Mouse (Mus musculus): ENCODE results near the gene Dusp5. TPM values are rescaled to one million over a fixed set of nuclear protein-coding genes. Genes with fewer than 3 reads are reported as not detected.
A peak's percentile ranks its signal among the peaks of the same experiment; 100 is the strongest.

The Dusp5 gene
- polyA plus RNA-seq, 1 experiment from 2014 or later = 1.6 TPM

GRCm38 (mm10) chr19:53521137-53521795 is 7.6 kb upstream of the Dusp5 start:
- H3K27ac ChIP-seq = no peak overlapping the region
- H3K9ac ChIP-seq = no peak overlapping the region
- ATAC-seq (ENCODE audit: low FRiP score) = no peak
- no peaks in the 10 kb centered on the region for H3K9me3 ChIP-seq
- no peak overlapping the region for H3K4me2 ChIP-seq
- no peaks in the 10 kb centered on the region for H3K36me3 ChIP-seq
- no peaks in the 10 kb centered on the region for H3K27me3 ChIP-seq
- WGBS = 65% methylated on average over 11 of the region's 11 CpGs
- no peak overlapping the region for H3K4me3 ChIP-seq
- H3K4me1 ChIP-seq (replicated peaks) = peaks cover 7% of the 10 kb centered on the region

GRCm38 (mm10) chr19:53527480-53527879 is 1.4 kb upstream of the Dusp5 start:
- H3K4me1 ChIP-seq (replicated peaks) = peaks cover 26% of the 10 kb centered on the region
- H3K9ac ChIP-seq = peak overlapping the region; percentile 43; the same call in 1 of the 2 replicates
- 13% methylated on average over 10 of the region's 10 CpGs for WGBS
- peaks cover 41% of the 10 kb centered on the region for H3K27me3 ChIP-seq
- H3K36me3 ChIP-seq = no peaks in the 10 kb centered on the region
- no peak overlapping the region; the same call in 1 of the 2 replicates for H3K4me2 ChIP-seq
- H3K27ac ChIP-seq = no peak overlapping the region
- H3K9me3 ChIP-seq = no peaks in the 10 kb centered on the region
- ATAC-seq (ENCODE audit: low FRiP score) = no peak
- no peak overlapping the region for H3K4me3 ChIP-seq

- peak; percentile 47 for ATAC-seq (ENCODE audit: low FRiP score)
- WGBS = under 1% methylated on average over 13 of the region's 13 CpGs
- Histone ChIP-seq H3K4me1 (replicated peaks) (peaks cover 26% of the 10 kb centered on the region), H3K4me2 (peak overlapping the region; percentile 82), H3K4me3 (peak overlapping the region; percentile 58), H3K27me3 (peaks cover 45% of the 10 kb centered on the region), H3K36me3 (no peaks in the 10 kb centered on the region), H3K9me3 (no peaks in the 10 kb centered on the region), H3K9ac (peak overlapping the region; percentile 73), H3K27ac (no peak overlapping the region)
Measured at GRCm38 (mm10) chr19:53528131-53528621, 733 bp upstream of the Dusp5 start.

GRCm38 (mm10) chr19:53529455-53529704 is 471 bp downstream of the Dusp5 start:
- no peak overlapping the region for H3K27ac ChIP-seq
- H3K4me1 ChIP-seq (replicated peaks) = peaks cover 26% of the 10 kb centered on the region
- H3K36me3 ChIP-seq = no peaks in the 10 kb centered on the region
- no peak for ATAC-seq (ENCODE audit: low FRiP score)
- peaks cover 47% of the 10 kb centered on the region for H3K27me3 ChIP-seq
- under 1% methylated on average over 19 of the region's 36 CpGs for whole genome bisulfite sequencing
- peak overlapping the region; percentile 58 for H3K4me3 ChIP-seq
- H3K9me3 ChIP-seq = no peaks in the 10 kb centered on the region
- peak overlapping the region; percentile 73 for H3K9ac ChIP-seq
- H3K4me2 ChIP-seq = peak overlapping the region; percentile 82

GRCm38 (mm10) chr19:53529705-53530562 is 1.0 kb downstream of the Dusp5 start:
- Histone ChIP-seq H3K4me2 (peak overlapping the region; percentile 82), H3K27ac (no peak overlapping the region), H3K36me3 (no peaks in the 10 kb centered on the region), H3K4me1 (replicated peaks) (peaks cover 29% of the 10 kb centered on the region), H3K27me3 (peaks cover 47% of the 10 kb centered on the region), H3K9ac (peak overlapping the region; percentile 73), H3K4me3 (peak overlapping the region; percentile 58), H3K9me3 (no peaks in the 10 kb centered on the region)
- ATAC-seq (ENCODE audit: low FRiP score) = peak; percentile 26
- WGBS = under 1% methylated on average over 31 of the region's 31 CpGs

GRCm38 (mm10) chr19:53531416-53531815 is 2.5 kb downstream of the Dusp5 start:
- Histone ChIP-seq H3K9ac (no peak overlapping the region), H3K4me3 (no peak overlapping the region), H3K4me2 (no peak overlapping the region), H3K4me1 (replicated peaks) (peaks cover 32% of the 10 kb centered on the region), H3K36me3 (no peaks in the 10 kb centered on the region), H3K27ac (no peak overlapping the region), H3K9me3 (no peaks in the 10 kb centered on the region), H3K27me3 (peaks cover 47% of the 10 kb centered on the region)
- WGBS = 53% methylated on average over 10 of the region's 10 CpGs
- no peak for ATAC-seq (ENCODE audit: low FRiP score)

- Histone ChIP-seq H3K27me3 (peaks cover 43% of the 10 kb centered on the region), H3K36me3 (no peaks in the 10 kb centered on the region), H3K4me3 (no peak overlapping the region), H3K9me3 (no peaks in the 10 kb centered on the region), H3K4me1 (replicated peaks) (peaks cover 32% of the 10 kb centered on the region), H3K9ac (no peak overlapping the region), H3K27ac (no peak overlapping the region), H3K4me2 (no peak overlapping the region)
- no peak for ATAC-seq (ENCODE audit: low FRiP score)
- WGBS = 48% methylated on average over 6 of the region's 6 CpGs
Measured at GRCm38 (mm10) chr19:53532021-53532420, 3.1 kb downstream of the Dusp5 start.

- Histone ChIP-seq H3K27me3 (peaks cover 37% of the 10 kb centered on the region), H3K4me1 (replicated peaks) (peaks cover 28% of the 10 kb centered on the region), H3K36me3 (no peaks in the 10 kb centered on the region), H3K4me3 (no peak overlapping the region), H3K9ac (no peak overlapping the region), H3K4me2 (no peak overlapping the region), H3K27ac (no peak overlapping the region), H3K9me3 (no peaks in the 10 kb centered on the region)
- no peak for ATAC-seq (ENCODE audit: low FRiP score)
- 66% methylated on average over 6 of the region's 6 CpGs for WGBS
Measured at GRCm38 (mm10) chr19:53532676-53533075, 3.8 kb downstream of the Dusp5 start.

- 84% methylated on average over 7 of the region's 7 CpGs for WGBS
Measured at GRCm38 (mm10) chr19:53533236-53533635, 4.3 kb downstream of the Dusp5 start.

GRCm38 (mm10) chr19:53533810-53534601 is 5.1 kb downstream of the Dusp5 start:
- no peak overlapping the region for H3K27ac ChIP-seq
- H3K9ac ChIP-seq = no peak overlapping the region
- H3K27me3 ChIP-seq = peaks cover 37% of the 10 kb centered on the region
- peaks cover 19% of the 10 kb centered on the region for H3K4me1 ChIP-seq (replicated peaks)
- WGBS = 92% methylated on average over 15 of the region's 15 CpGs
- H3K36me3 ChIP-seq = no peaks in the 10 kb centered on the region
- no peak overlapping the region for H3K4me3 ChIP-seq
- H3K4me2 ChIP-seq = no peak overlapping the region
- ATAC-seq (ENCODE audit: low FRiP score) = no peak
- no peaks in the 10 kb centered on the region for H3K9me3 ChIP-seq

More at GRCm38 (mm10) chr19:53533236-53533635, 4.3 kb downstream of the Dusp5 start:
- Histone ChIP-seq H3K4me1 (replicated peaks) (peaks cover 23% of the 10 kb centered on the region), H3K27ac (no peak overlapping the region), H3K4me3 (no peak overlapping the region), H3K9ac (no peak overlapping the region), H3K27me3 (peaks cover 37% of the 10 kb centered on the region), H3K36me3 (no peaks in the 10 kb centered on the region), H3K4me2 (no peak overlapping the region), H3K9me3 (no peaks in the 10 kb centered on the region)
- no peak for ATAC-seq (ENCODE audit: low FRiP score)

- WGBS = 41% methylated on average over 7 of the region's 7 CpGs
- Histone ChIP-seq H3K4me2 (no peak overlapping the region), H3K27me3 (peaks cover 32% of the 10 kb centered on the region), H3K27ac (no peak overlapping the region), H3K9me3 (no peaks in the 10 kb centered on the region), H3K4me1 (replicated peaks) (peaks cover 10% of the 10 kb centered on the region), H3K36me3 (no peaks in the 10 kb centered on the region), H3K4me3 (no peak overlapping the region), H3K9ac (no peak overlapping the region)
- no peak for ATAC-seq (ENCODE audit: low FRiP score)
Measured at GRCm38 (mm10) chr19:53534757-53535410, 6.0 kb downstream of the Dusp5 start.

- ATAC-seq (ENCODE audit: low FRiP score) = no peak
- Histone ChIP-seq H3K4me2 (no peak overlapping the region), H3K4me3 (no peak overlapping the region), H3K27me3 (peaks cover 27% of the 10 kb centered on the region), H3K4me1 (replicated peaks) (peaks cover 6% of the 10 kb centered on the region), H3K9ac (no peak overlapping the region), H3K36me3 (no peaks in the 10 kb centered on the region), H3K27ac (no peak overlapping the region), H3K9me3 (no peaks in the 10 kb centered on the region)
- WGBS = 74% methylated on average over 6 of the region's 6 CpGs
Measured at GRCm38 (mm10) chr19:53535421-53535820, 6.5 kb downstream of the Dusp5 start.

Measured in hindbrain, embryonic 13.5 days (tissue).